Mouse (Mus musculus): ENCODE measurements at regions not wholly inside any gene's neighbourhood (a gene's known extent, or its start where the extent isn't known, plus 50 kb on each side); places are given as distances from the start of the nearest gene placed in this dataset.

- TF ChIP-seq POLR2A (IDR thresholded peaks at IDR 0.05; ENCODE audit: borderline replicate concordance, extremely low read depth, insufficient read depth, insufficient read length, poor library complexity, severe bottlenecking) (no peak), CTCF (IDR thresholded peaks at IDR 0.05; ENCODE audit: borderline replicate concordance, extremely low read depth, insufficient read depth, insufficient read length) (no peak)
These were observed 99.2 kb downstream of the Wdr11 start for GRCm38 (mm10) chr7:129690868-129691267.
